Mouse (Mus musculus) hindbrain, embryonic 16.5 days (tissue): ENCODE measurements at regions not wholly inside any gene's neighbourhood (a gene's known extent, or its start where the extent isn't known, plus 50 kb on each side); places are given as distances from the start of the nearest gene placed in this dataset.

Experiments
- ATAC-seq: fragments of 200-750 bp; cut with Nextera tagmentation; 2 replicates; pipeline ENCODE4 v1.8.0; 2017; ENCODE audit warnings: moderate TSS enrichment, moderate library complexity
- H3K27ac ChIP-seq: fragments of 300-500 bp; sonication (generic); 2 replicates; pipeline ENCODE4 v1.5.1; 2014; ENCODE audit warnings: low read depth, mild to moderate bottlenecking, control low read depth, low read length, moderate library complexity
- H3K27me3 ChIP-seq: fragments of 300-500 bp; sonication (generic); replicated peaks from 2 replicates; pipeline ENCODE4 v1.6.1; 2014; ENCODE audit warnings: low read length; ENCODE audit not compliant: control insufficient read depth, insufficient read depth
- H3K36me3 ChIP-seq: fragments of 300-500 bp; sonication (generic); 2 replicates; pipeline ENCODE4 v1.6.1; 2014; ENCODE audit warnings: mild to moderate bottlenecking, low read length, moderate library complexity, mixed read lengths; ENCODE audit not compliant: control insufficient read depth, insufficient read depth
- H3K4me1 ChIP-seq: fragments of 300-500 bp; sonication (generic); 2 replicates; pipeline ENCODE4 v1.6.1; 2014; ENCODE audit warnings: low read depth, low read length; ENCODE audit not compliant: control insufficient read depth, insufficient read depth
- H3K4me2 ChIP-seq: fragments of 300-500 bp; sonication (generic); 2 replicates; pipeline ENCODE4 v1.6.1; 2014; ENCODE audit warnings: mild to moderate bottlenecking, low read length, control low read depth, moderate library complexity
- H3K4me3 ChIP-seq: fragments of 300-500 bp; sonication (generic); 2 replicates; pipeline ENCODE4 v1.5.1; 2014; ENCODE audit warnings: mild to moderate bottlenecking, low read length, control low read depth, moderate library complexity
- H3K9ac ChIP-seq: fragments of 300-500 bp; sonication (generic); 2 replicates; pipeline ENCODE4 v1.6.1; 2014; ENCODE audit warnings: low read depth, mild to moderate bottlenecking, control low read depth, low read length, moderate library complexity
- H3K9me3 ChIP-seq: fragments of 300-500 bp; sonication (generic); 2 replicates; pipeline ENCODE4 v1.6.1; 2014; ENCODE audit warnings: mild to moderate bottlenecking, low read length, moderate library complexity; ENCODE audit not compliant: control insufficient read depth
- WGBS: fragments of 180-500 bp; shearing (Covaris S2); extraction: QIAGEN DNeasy Blood & Tissue Kit; methylation state at CpG from one replicate; pipeline ENCODE4 v1.1.7; 2014; 5-methylcytosine and 5-hydroxymethylcytosine counted together

DNA sequence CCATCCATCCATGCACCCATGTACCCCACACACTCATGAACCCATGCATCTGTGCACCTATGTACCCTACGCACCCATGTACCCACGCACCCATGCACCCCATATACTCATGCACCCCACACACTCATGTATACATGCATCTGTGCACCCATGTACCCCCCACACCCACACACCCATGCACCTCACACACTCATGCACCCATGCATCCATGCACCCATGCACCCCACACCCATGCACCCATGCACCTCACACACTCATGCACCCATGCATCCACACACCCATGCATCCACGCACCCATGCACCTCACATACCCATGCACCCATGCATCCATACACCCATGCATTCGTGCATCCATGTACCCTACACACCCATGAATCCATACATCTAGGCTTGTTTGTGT is 63.6 kb downstream of the 4930564D02Rik start:
- Histone ChIP-seq H3K4me1 (no peaks in the 10 kb centered on the region; the same call in 1 of the 2 replicates), H3K27ac (no peak overlapping the region), H3K9ac (no peak overlapping the region), H3K9me3 (0 out of 2 replicates have a peak, but pooled peaks cover 2% of the 10 kb centered on the region), H3K4me2 (no peak overlapping the region), H3K36me3 (no peaks in the 10 kb centered on the region), H3K27me3 (no peaks in the 10 kb centered on the region), H3K4me3 (no peak overlapping the region)
- WGBS, result 91% methylated on average over 4 of the region's 4 CpGs
- no peak for ATAC-seq

DNA sequence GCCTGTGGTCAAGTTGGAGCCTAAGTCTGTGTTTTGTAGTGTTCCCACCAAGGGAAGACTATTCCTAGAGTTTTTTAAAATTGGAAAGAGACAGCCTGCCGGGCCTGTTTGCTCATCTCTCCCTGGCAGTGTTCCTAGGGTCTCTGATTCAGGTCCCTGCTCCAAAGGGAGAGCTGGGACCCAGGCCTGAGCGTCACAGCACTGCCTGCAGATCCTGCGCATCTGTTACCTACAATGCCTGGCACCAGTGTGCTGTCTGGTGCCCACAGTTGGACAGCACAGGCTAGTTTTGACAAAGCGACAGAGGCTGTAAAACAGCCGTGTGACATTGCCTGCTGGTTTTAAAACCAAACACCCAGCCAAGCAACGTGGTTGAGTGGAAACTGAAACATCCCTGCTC is 64.4 kb downstream of the 4930564D02Rik start:
- 0 out of 2 replicates have a peak, but pooled peaks cover 2% of the 10 kb centered on the region for H3K9me3 ChIP-seq
- H3K4me1 ChIP-seq, result no peaks in the 10 kb centered on the region; the same call in 1 of the 2 replicates
- no peaks in the 10 kb centered on the region for H3K36me3 ChIP-seq
- no peak overlapping the region for H3K9ac ChIP-seq
- H3K4me2 ChIP-seq, result no peak overlapping the region
- no peaks in the 10 kb centered on the region for H3K27me3 ChIP-seq
- no peak for ATAC-seq
- H3K4me3 ChIP-seq, result no peak overlapping the region
- H3K27ac ChIP-seq, result no peak overlapping the region
- WGBS, result 74% methylated on average over 6 of the region's 6 CpGs

DNA sequence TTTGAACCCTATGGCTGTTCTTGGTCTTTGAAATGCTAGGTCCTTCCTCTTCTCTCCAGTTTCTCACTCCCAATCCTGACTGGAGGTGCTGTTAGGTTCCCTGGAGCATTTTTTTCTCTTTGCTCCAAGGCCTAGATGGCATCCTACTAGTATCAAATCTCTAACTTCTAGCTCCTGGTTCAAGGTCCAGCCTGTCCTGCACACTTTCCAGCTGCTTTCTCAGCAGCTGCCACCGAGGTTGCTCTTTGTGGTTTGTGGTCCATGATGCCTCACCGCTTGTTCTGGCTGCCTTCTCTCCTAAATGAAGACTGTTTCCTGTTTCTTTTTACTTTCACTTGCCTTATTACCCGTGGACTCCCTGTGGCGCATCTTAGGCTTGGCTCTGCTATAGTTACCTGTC is 66.4 kb downstream of the 4930564D02Rik start:
- Histone ChIP-seq H3K4me3 (no peak overlapping the region), H3K4me2 (no peak overlapping the region), H3K36me3 (no peaks in the 10 kb centered on the region), H3K9ac (no peak overlapping the region), H3K9me3 (0 out of 2 replicates have a peak, but pooled peaks cover 2% of the 10 kb centered on the region), H3K27me3 (no peaks in the 10 kb centered on the region), H3K27ac (no peak overlapping the region), H3K4me1 (no peaks in the 10 kb centered on the region; the same call in 1 of the 2 replicates)
- 87% methylated on average over 4 of the region's 4 CpGs for WGBS
- ATAC-seq, result no peak

DNA sequence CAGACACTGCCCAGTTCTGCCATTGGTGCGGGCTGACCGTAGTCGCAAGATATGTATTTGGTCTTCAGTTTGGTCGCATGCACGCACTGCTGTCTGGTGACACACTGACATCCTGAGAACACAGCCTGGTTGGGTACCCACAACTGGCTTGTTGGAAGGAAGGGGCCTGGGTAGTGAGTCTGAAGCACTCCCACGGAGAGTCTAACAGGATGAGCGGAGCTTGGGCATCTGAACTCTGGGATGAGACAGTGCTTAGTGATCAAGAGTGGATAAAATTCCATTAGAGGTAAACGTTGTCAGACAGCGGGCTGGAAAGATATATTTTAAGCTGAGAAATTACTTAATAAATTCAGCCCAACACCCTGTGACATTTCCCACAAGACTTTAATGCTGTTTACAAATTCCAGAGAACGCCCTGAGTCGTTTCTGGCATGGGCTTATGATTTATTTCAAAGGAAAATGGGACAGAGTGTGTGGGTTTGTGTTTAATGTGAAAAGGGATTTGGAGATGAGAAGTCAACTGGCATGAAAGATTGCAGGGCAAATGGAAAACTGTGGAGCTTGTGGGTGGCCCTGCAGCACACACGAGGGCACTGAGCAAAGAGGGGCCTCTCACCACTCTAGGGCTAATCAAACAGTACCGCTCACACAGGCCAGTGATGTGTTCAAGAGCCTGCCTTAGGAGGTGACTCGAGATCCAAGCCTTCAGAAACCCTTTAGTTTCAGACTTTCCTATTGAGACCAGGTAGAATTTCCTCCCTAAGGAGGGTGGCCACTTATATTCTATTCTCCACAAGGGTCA is 74.7 kb downstream of the 4930564D02Rik start:
- WGBS, result 81% methylated on average over 14 of the region's 14 CpGs
- Histone ChIP-seq H3K4me2 (no peak overlapping the region), H3K9me3 (no peaks in the 10 kb centered on the region), H3K27ac (no peak overlapping the region), H3K27me3 (no peaks in the 10 kb centered on the region), H3K4me3 (no peak overlapping the region), H3K36me3 (no peaks in the 10 kb centered on the region), H3K4me1 (no peaks in the 10 kb centered on the region), H3K9ac (no peak overlapping the region)
- ATAC-seq, result no peak

DNA sequence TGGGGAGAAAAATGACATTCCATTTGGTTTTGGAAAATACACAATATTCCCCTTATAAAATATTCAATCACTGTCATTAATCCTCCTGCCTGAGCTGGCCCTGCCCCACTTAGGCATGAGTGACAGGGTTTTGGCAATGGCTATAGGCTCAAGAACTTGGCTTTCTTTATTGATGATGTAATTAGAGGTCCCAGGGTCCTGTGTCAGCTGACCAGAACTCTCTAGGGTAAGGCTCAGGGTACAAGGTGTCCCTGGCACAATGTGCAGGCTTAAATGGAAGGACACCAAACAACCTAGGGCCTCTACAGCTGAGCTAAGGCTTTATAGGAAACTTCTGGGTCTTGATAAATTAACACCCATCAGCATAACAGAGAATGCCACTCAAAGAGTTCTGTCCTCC is 76.0 kb downstream of the 4930564D02Rik start:
- Histone ChIP-seq H3K4me1 (no peaks in the 10 kb centered on the region), H3K27me3 (no peaks in the 10 kb centered on the region), H3K27ac (no peak overlapping the region), H3K36me3 (no peaks in the 10 kb centered on the region), H3K4me2 (no peak overlapping the region), H3K9me3 (no peaks in the 10 kb centered on the region), H3K4me3 (no peak overlapping the region), H3K9ac (no peak overlapping the region)
- 0 out of 2 replicates have a peak, but pooled peaks have one; percentile 42 for ATAC-seq

DNA sequence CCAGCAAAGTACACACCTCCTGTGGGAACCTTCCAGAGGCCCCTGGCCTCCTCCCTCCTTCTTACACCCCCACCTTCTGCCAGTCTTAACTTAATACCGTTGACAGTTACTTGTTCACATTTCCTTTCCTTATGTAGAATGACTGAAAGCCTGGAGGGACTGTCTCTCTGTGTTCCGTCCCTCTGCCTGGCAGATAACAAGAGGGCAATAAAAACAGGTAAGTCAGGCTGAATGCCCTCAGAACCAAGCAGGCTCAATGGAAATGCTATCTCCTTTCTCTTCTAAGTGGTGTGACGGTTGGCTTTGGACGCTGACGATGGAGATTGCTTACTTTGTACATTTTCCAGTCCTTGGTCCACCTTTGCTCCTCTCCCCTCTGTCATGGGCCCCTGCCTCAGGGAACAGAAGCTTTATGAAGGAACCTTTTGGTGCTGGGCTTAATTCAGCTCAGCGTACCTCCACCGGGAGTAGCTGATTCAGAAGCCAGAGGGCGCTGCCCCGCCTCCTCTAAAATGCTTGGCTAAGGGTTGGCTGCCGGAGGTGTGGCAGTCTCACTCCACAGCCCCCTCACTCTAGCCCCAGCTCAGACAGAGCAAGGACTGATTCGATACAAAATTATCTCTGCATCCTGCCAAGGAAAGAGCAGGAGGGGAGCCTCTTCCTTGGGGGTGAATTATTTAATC is 85.0 kb downstream of the 4930564D02Rik start:
- Histone ChIP-seq H3K9ac (no peak overlapping the region), H3K27ac (no peak overlapping the region), H3K4me3 (no peak overlapping the region), H3K4me1 (peaks cover 11% of the 10 kb centered on the region), H3K36me3 (no peaks in the 10 kb centered on the region), H3K4me2 (peak overlapping the region; percentile 6; the same call in 1 of the 2 replicates), H3K27me3 (no peaks in the 10 kb centered on the region), H3K9me3 (no peaks in the 10 kb centered on the region)
- peak; percentile 87 for ATAC-seq
- WGBS, result 15% methylated on average over 11 of the region's 11 CpGs

DNA sequence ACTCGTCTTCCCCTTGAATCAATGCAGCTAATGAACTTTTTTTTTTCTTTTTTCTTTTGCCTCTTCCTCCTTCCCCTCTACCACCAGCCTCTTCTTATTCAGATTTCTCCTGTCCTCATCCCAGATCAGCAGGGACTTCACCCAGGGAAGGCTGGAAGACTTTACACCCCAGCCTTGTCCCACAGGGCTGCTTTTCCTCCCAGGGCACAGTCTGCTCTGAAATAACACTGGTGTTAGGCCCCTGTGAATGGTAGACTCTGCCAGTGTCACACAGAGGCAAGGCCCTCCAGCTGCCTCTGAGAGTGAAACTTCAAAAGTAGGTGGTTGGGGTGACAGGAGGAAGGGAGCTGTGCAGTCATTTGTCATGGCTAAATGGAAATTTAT is 85.5 kb downstream of the 4930564D02Rik start:
- no peak overlapping the region for H3K4me3 ChIP-seq
- WGBS, result 16% methylated on average over 1 of the region's 1 CpGs
- no peak overlapping the region for H3K9ac ChIP-seq
- H3K4me2 ChIP-seq, result no peak overlapping the region; the same call in 1 of the 2 replicates
- no peaks in the 10 kb centered on the region for H3K27me3 ChIP-seq
- H3K9me3 ChIP-seq, result no peaks in the 10 kb centered on the region
- H3K36me3 ChIP-seq, result no peaks in the 10 kb centered on the region
- H3K27ac ChIP-seq, result no peak overlapping the region
- H3K4me1 ChIP-seq, result peaks cover 11% of the 10 kb centered on the region
- ATAC-seq, result peak; percentile 42

DNA sequence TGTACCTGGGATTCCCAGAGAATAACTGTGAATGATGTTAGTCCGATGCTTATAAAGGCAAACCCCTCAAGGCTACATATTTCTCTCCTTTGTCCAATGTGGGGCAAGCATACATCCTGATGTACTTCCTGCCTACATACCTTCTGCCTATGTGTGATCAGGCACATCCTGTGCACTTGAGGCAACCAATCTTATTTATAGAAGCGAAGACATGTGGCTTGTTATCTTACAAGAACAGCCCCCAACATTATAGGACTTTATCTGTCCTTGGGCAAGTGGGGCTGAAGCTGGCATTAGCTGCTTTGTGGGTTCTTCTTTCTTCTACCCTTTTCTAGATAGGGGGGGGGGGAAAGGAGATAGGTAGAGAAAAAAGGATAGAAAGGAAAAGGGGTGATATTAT is 91.7 kb downstream of the 4930564D02Rik start:
- H3K27me3 ChIP-seq, result no peaks in the 10 kb centered on the region
- no peak overlapping the region for H3K4me2 ChIP-seq
- H3K36me3 ChIP-seq, result no peaks in the 10 kb centered on the region
- H3K9ac ChIP-seq, result no peak overlapping the region
- no peak overlapping the region for H3K27ac ChIP-seq
- H3K4me1 ChIP-seq, result no peaks in the 10 kb centered on the region
- 92% methylated on average over 2 of the region's 2 CpGs for WGBS
- ATAC-seq, result no peak
- no peak overlapping the region for H3K4me3 ChIP-seq
- H3K9me3 ChIP-seq, result no peaks in the 10 kb centered on the region

DNA sequence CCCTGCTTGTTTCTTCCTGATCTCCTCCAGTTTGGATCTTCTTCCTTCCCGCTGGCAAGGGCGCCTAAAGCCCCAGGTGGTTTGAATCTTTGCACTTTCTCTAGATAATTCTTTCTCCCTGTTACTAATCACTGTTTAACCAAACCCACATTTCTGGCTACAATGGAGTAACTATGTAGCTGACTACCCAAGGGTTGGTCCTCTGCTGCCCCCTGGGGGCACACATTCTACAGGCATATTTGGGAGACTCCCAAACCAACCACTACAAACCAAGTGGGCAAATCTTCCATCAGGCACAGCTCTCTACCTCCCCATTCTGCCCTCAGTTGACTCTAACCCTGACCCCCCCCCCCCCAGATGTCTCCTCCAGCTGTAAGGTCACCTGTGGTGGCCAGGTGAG is 98.7 kb downstream of the 4930564D02Rik start:
- no peak overlapping the region for H3K27ac ChIP-seq

More for the DNA sequence above, 98.7 kb downstream of the 4930564D02Rik start:
- Histone ChIP-seq H3K9ac (no peak overlapping the region), H3K4me2 (no peak overlapping the region), H3K4me3 (no peak overlapping the region), H3K9me3 (no peaks in the 10 kb centered on the region), H3K4me1 (peaks cover 5% of the 10 kb centered on the region), H3K36me3 (no peaks in the 10 kb centered on the region), H3K27me3 (no peaks in the 10 kb centered on the region)
- 72% methylated on average over 2 of the region's 2 CpGs for WGBS
- no peak for ATAC-seq
